Mouse (Mus musculus) cerebellum, adult 2 months (tissue): Measurements from ENCODE around the gene Srrm3.

Experiments
- CTCF ChIP-seq: fragments of 200-500 bp; IDR thresholded peaks from 2 replicates; pipeline ENCODE4 v1.5.1; 2011; ENCODE audit warnings: low read depth, mild to moderate bottlenecking, control low read depth, low read length, moderate library complexity, borderline replicate concordance; ENCODE audit not compliant: insufficient read depth
- POLR2A ChIP-seq: fragments of 200-500 bp; IDR thresholded peaks from 2 replicates; pipeline ENCODE4 v1.6.1; 2011; ENCODE audit warnings: low read length, control low read depth, borderline replicate concordance; ENCODE audit not compliant: insufficient read depth

DNA sequence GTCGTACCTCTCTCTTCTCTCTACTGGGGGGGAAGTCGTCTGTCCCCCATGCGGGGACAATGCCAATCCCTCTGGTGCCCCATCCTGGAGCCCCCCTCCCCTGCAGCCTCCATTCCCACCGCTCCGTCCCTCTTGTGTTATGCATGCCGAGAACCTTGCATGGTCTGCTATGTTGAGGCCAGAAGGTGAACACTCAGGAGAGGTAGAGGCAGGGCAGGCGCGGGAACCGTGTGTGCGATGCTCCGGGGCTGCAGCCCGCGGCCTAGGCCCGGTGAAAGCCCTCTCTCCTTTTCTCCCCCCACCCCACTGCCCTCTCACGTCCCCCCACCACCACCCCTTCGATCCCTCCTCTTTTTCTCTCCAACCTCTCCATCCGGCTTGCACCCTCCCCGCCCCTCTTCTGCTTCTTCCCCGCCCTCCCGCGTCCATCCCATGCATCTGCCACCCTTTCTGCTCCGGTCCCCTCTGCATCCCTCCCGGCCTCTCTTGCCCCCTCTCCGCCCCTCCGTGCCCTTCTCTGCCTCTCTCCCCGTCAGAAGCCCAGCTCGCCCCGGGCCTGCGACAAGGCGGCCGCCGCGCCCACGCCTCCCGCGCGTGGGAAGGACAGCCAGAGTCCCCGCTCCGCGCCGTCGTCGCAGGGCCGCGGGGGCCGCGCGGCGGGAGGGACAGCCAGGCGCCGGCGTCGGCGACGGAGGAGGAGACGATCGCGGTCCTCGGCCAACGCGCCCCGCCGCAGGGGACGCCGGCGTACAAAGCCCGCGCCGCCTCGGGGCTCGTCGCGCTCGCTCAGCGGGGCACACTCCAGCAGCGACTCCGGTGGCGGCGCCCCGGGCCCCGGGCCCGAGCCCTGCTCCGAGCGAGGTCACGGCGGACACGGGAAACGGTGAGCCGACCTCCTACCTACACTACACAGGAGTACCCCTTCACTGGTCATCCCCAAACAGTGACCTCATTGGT, 61.2 kb downstream of the Srrm3 start:
- TF ChIP-seq CTCF (no peak), POLR2A (no peak)
